Mouse (Mus musculus): ENCODE data around the gene Pik3r2.

The Pik3r2 gene

GRCm38 (mm10) chr8:70801156-70801555 is 24.6 kb upstream of the Pik3r2 start:
- DNase-seq (ENCODE audit: low spot score in 2 of 2): no peak

- DNase-seq (ENCODE audit: low spot score in 2 of 2): peak in 1 of 2 experiments; percentile 37
These were observed 24.1 kb upstream of the Pik3r2 start for GRCm38 (mm10) chr8:70800648-70801047.

GRCm38 (mm10) chr8:70798281-70798680 is 21.8 kb upstream of the Pik3r2 start:
- DNase-seq (ENCODE audit: low spot score in 2 of 2): no peak

- DNase-seq (ENCODE audit: low spot score in 2 of 2): peak; percentile 81 to 82
These were observed 20.9 kb upstream of the Pik3r2 start for GRCm38 (mm10) chr8:70797081-70798070.

- DNase-seq (ENCODE audit: low spot score in 2 of 2): no peak
These were observed 20.0 kb upstream of the Pik3r2 start for GRCm38 (mm10) chr8:70796403-70797080.

GRCm38 (mm10) chr8:70795370-70795769 is 18.9 kb upstream of the Pik3r2 start:
- no peak for DNase-seq (ENCODE audit: low spot score in 2 of 2)

GRCm38 (mm10) chr8:70794215-70794614 is 17.7 kb upstream of the Pik3r2 start:
- DNase-seq (ENCODE audit: low spot score in 2 of 2): no peak

- peak; percentile 89 to 91 for DNase-seq (ENCODE audit: low spot score in 2 of 2)
These were observed 16.2 kb upstream of the Pik3r2 start for GRCm38 (mm10) chr8:70792700-70793099.

- DNase-seq (ENCODE audit: low spot score in 2 of 2): peak; percentile 99
These were observed 15.6 kb upstream of the Pik3r2 start for GRCm38 (mm10) chr8:70791975-70792691.

GRCm38 (mm10) chr8:70791294-70791701 is 14.8 kb upstream of the Pik3r2 start:
- peak; percentile 80 to 84 for DNase-seq (ENCODE audit: low spot score in 2 of 2)

- DNase-seq (ENCODE audit: low spot score in 2 of 2): no peak
These were observed 14.3 kb upstream of the Pik3r2 start for GRCm38 (mm10) chr8:70790846-70791245.

GRCm38 (mm10) chr8:70789046-70789445 is 12.5 kb upstream of the Pik3r2 start:
- DNase-seq (ENCODE audit: low spot score in 2 of 2): no peak

GRCm38 (mm10) chr8:70787941-70788667 is 11.6 kb upstream of the Pik3r2 start:
- no peak for DNase-seq (ENCODE audit: low spot score in 2 of 2)

- no peak for DNase-seq (ENCODE audit: low spot score in 2 of 2)
These were observed 10.5 kb upstream of the Pik3r2 start for GRCm38 (mm10) chr8:70787051-70787445.

- DNase-seq (ENCODE audit: low spot score in 2 of 2): no peak
These were observed 10.0 kb upstream of the Pik3r2 start for GRCm38 (mm10) chr8:70786291-70787050.

GRCm38 (mm10) chr8:70780093-70780492 is 3.6 kb upstream of the Pik3r2 start:
- no peak for DNase-seq (ENCODE audit: low spot score in 2 of 2)

- DNase-seq (ENCODE audit: low spot score in 2 of 2): no peak
These were observed 540 bp downstream of the Pik3r2 start for GRCm38 (mm10) chr8:70775851-70776495.

- DNase-seq (ENCODE audit: low spot score in 2 of 2): no peak
These were observed 1.3 kb downstream of the Pik3r2 start for GRCm38 (mm10) chr8:70775227-70775626.

GRCm38 (mm10) chr8:70774740-70775139 is 1.8 kb downstream of the Pik3r2 start:
- DNase-seq (ENCODE audit: low spot score in 2 of 2): no peak

- no peak for DNase-seq (ENCODE audit: low spot score in 2 of 2)
These were observed 2.7 kb downstream of the Pik3r2 start for GRCm38 (mm10) chr8:70773833-70774232.
